Mouse (Mus musculus) neural tube, embryonic 13.5 days (tissue): ENCODE data around the gene Fip1l1. TPM values are rescaled to one million over a fixed set of nuclear protein-coding genes. Genes with fewer than 3 reads are reported as not detected.

Experiments
- ATAC-seq: fragments of 200-750 bp; cut with Nextera tagmentation; 2 replicates; pipeline ENCODE4 v1.8.0; 2017; ENCODE audit warnings: low read depth, mild to moderate bottlenecking, moderate TSS enrichment, moderate library complexity
- H3K27ac ChIP-seq: fragments of 300-500 bp; sonication (generic); replicated peaks from 2 replicates; pipeline ENCODE4 v1.5.1; 2015; ENCODE audit warnings: moderate library complexity, mild to moderate bottlenecking, inconsistent platforms
- H3K27me3 ChIP-seq: fragments of 300-500 bp; sonication (generic); 2 replicates; pipeline ENCODE4 v1.6.1; 2015; ENCODE audit warnings: mild to moderate bottlenecking, inconsistent platforms
- H3K36me3 ChIP-seq: fragments of 300-500 bp; sonication (generic); 2 replicates; pipeline ENCODE4 v1.6.1; 2015; ENCODE audit warnings: mild to moderate bottlenecking, inconsistent platforms
- H3K4me1 ChIP-seq: fragments of 300-500 bp; sonication (generic); replicated peaks from 2 replicates; pipeline ENCODE4 v1.6.1; 2015; ENCODE audit warnings: inconsistent platforms
- H3K4me2 ChIP-seq: fragments of 300-500 bp; sonication (generic); 2 replicates; pipeline ENCODE4 v1.6.1; 2015; ENCODE audit warnings: inconsistent platforms, mild to moderate bottlenecking, moderate library complexity
- H3K4me3 ChIP-seq: fragments of 300-500 bp; sonication (generic); 2 replicates; pipeline ENCODE4 v1.5.1; 2015; ENCODE audit warnings: mild to moderate bottlenecking, inconsistent platforms
- H3K9ac ChIP-seq: fragments of 300-500 bp; sonication (generic); 2 replicates; pipeline ENCODE4 v1.6.1; 2015; ENCODE audit warnings: moderate library complexity, mild to moderate bottlenecking, inconsistent platforms
- H3K9me3 ChIP-seq: fragments of 300-500 bp; sonication (generic); 2 replicates; pipeline ENCODE4 v1.6.1; 2016; ENCODE audit warnings: inconsistent platforms
- WGBS: fragments of 180-500 bp; shearing (Covaris S2); methylation state at CpG from one replicate; pipeline ENCODE4 v1.1.7; 2015; 5-methylcytosine and 5-hydroxymethylcytosine counted together
- polyA plus RNA-seq: library from polyadenylated mRNA; unstranded; fragments of >200 nt; fragmentation: Nextera tagmentation; extraction: Ambion mirVana; gene quantifications from 2 replicates; pipeline ENCODE4 v1.2.1, GENCODE M21; 2015

Gene Fip1l1
- polyA plus RNA-seq, 1 experiment from 2014 or later = 74.3 TPM

GRCm38 (mm10) chr5:74647584-74647984, 112.3 kb downstream of the Fip1l1 start:
- H3K4me2 ChIP-seq = no peak overlapping the region

GRCm38 (mm10) chr5:74648216-74648615, 113.0 kb downstream of the Fip1l1 start:
- Histone ChIP-seq H3K27me3 (no peaks in the 10 kb centered on the region), H3K4me2 (no peak overlapping the region), H3K4me1 (peaks cover 6% of the 10 kb centered on the region; the same call in 1 of the 2 replicates), H3K9ac (no peak overlapping the region), H3K4me3 (no peak overlapping the region), H3K9me3 (no peaks in the 10 kb centered on the region), H3K27ac (no peak overlapping the region), H3K36me3 (no peaks in the 10 kb centered on the region)
- no peak for ATAC-seq
- WGBS = 87% methylated on average over 9 of the region's 9 CpGs

More at GRCm38 (mm10) chr5:74647584-74647984, 112.3 kb downstream of the Fip1l1 start:
- H3K9me3 ChIP-seq = no peaks in the 10 kb centered on the region
- no peak overlapping the region for H3K27ac ChIP-seq
- no peaks in the 10 kb centered on the region for H3K36me3 ChIP-seq
- no peak for ATAC-seq
- H3K9ac ChIP-seq = no peak overlapping the region
- 75% methylated on average over 5 of the region's 6 CpGs for WGBS
- no peaks in the 10 kb centered on the region for H3K27me3 ChIP-seq
- peaks cover 6% of the 10 kb centered on the region; the same call in 1 of the 2 replicates for H3K4me1 ChIP-seq
- no peak overlapping the region for H3K4me3 ChIP-seq

Other genes starting within 250 kb of the Fip1l1 start
- gene Scfd2, start 3.7 kb upstream of the Fip1l1 start, polyA plus RNA-seq = 17.2 and 21.5 TPM in 2 replicates
- gene Lnx1, start 167.5 kb downstream of the Fip1l1 start, polyA plus RNA-seq = 3.0 and 3.2 TPM in 2 replicates